Mouse (Mus musculus) hindbrain, embryonic 12.5 days (tissue): ENCODE results near the gene Hdgfl1. TPM values are rescaled to one million over a fixed set of nuclear protein-coding genes. Genes with fewer than 3 reads are reported as not detected.

Experiments used
- ATAC-seq: fragments of 200-750 bp; cut with Nextera tagmentation; 2 replicates; pipeline ENCODE4 v1.8.0; 2017; ENCODE audit warnings: moderate TSS enrichment; ENCODE audit not compliant: low FRiP score
- H3K27ac ChIP-seq: fragments of 300-500 bp; sonication (generic); 2 replicates; pipeline ENCODE4 v1.5.1; 2016; ENCODE audit warnings: mild to moderate bottlenecking
- H3K27me3 ChIP-seq: fragments of 300-500 bp; sonication (generic); 2 replicates; pipeline ENCODE4 v1.6.1; 2016; ENCODE audit warnings: mild to moderate bottlenecking
- H3K36me3 ChIP-seq: fragments of 300-500 bp; sonication (generic); 2 replicates; pipeline ENCODE4 v1.6.1; 2016; ENCODE audit warnings: mild to moderate bottlenecking
- H3K4me1 ChIP-seq: fragments of 300-500 bp; sonication (generic); 2 replicates; pipeline ENCODE4 v1.6.1; 2016
- H3K4me2 ChIP-seq: fragments of 300-500 bp; sonication (generic); replicated peaks from 2 replicates; pipeline ENCODE4 v1.6.1; 2016; ENCODE audit warnings: mild to moderate bottlenecking
- H3K4me3 ChIP-seq: fragments of 300-500 bp; sonication (generic); 2 replicates; pipeline ENCODE4 v1.5.1; 2016; ENCODE audit warnings: mild to moderate bottlenecking
- H3K9ac ChIP-seq: fragments of 300-500 bp; sonication (generic); 2 replicates; pipeline ENCODE4 v1.6.1; 2016; ENCODE audit warnings: mild to moderate bottlenecking, moderate library complexity
- H3K9me3 ChIP-seq: fragments of 300-500 bp; sonication (generic); replicated peaks from 2 replicates; pipeline ENCODE4 v1.6.1; 2016; ENCODE audit warnings: mild to moderate bottlenecking
- WGBS: fragments of 180-500 bp; shearing (Covaris S2); methylation state at CpG from one replicate; pipeline ENCODE4 v1.1.7; 2016; 5-methylcytosine and 5-hydroxymethylcytosine counted together
- polyA plus RNA-seq: library from polyadenylated mRNA; unstranded; fragments of >200 nt; fragmentation: Nextera tagmentation; extraction: Ambion mirVana; gene quantifications from 2 replicates; pipeline ENCODE4 v1.2.1, GENCODE M21; 2016

The Hdgfl1 gene
- polyA plus RNA-seq, result not detected in 2 replicates

DNA sequence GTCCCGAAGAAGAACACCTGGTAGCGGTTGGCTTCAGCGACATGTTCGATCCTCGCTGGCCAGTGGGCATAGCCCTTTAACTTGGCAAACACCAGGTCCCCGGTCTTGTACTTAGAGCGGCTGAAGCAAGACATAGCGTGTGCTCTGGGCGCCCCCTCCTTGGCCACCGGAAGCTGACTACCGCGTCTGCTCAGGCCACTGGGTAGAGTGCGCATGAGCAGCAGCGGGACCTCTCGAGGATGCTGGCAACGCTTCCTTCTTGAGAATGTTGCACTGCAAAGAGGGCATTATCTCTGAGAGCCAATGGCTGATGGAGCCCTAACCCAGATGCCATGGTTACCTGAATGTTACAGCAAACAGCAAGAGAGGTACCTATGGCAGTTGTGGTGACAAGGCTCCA lies at the start of gene Hdgfl1:
Hdgfl1 (minus strand) TSS at position 211 of the 400 bp plus-strand sequence.
- H3K9me3 ChIP-seq, result no peaks in the 10 kb centered on the region
- H3K4me3 ChIP-seq, result no peak within 1 kb of the TSS
- ATAC-seq, result no peak
- H3K9ac ChIP-seq, result no peak within 1 kb of the TSS
- WGBS, result 95% methylated on average over 16 of the region's 16 CpGs
- no peak within 1 kb of the TSS for H3K4me2 ChIP-seq
- no peaks in the 10 kb centered on the region for H3K4me1 ChIP-seq
- H3K27me3 ChIP-seq, result no peaks in the 10 kb centered on the region
- no peak within 1 kb of the TSS for H3K27ac ChIP-seq
- no peaks in the 10 kb centered on the region for H3K36me3 ChIP-seq

DNA sequence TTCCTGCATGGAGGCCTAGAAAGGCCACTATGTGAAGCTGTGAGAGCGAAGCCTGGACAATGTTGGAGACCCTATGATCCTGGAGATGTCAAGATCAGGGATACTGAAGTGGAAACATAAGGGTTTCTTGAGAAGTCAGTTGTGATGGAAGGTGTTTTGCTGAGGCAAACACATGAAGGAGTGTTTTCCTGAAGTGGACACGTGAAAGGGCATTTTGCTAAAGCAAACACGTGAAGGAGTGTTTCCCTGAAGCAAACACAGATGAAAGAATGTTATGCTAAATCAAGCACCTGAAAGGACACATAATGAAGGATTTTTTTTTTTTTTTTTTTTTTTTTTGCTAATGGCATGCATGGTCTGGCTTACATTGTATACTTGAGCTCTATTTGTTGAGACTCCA lies 25.5 kb upstream of the Hdgfl1 start:
- H3K9me3 ChIP-seq, result no peaks in the 10 kb centered on the region
- H3K4me2 ChIP-seq, result no peak overlapping the region
- H3K27me3 ChIP-seq, result no peaks in the 10 kb centered on the region
- no peaks in the 10 kb centered on the region for H3K36me3 ChIP-seq
- no peaks in the 10 kb centered on the region for H3K4me1 ChIP-seq
- no peak overlapping the region for H3K4me3 ChIP-seq
- no peak for ATAC-seq
- no peak overlapping the region for H3K9ac ChIP-seq
- WGBS, result 83% methylated on average over 3 of the region's 3 CpGs
- H3K27ac ChIP-seq, result no peak overlapping the region

DNA sequence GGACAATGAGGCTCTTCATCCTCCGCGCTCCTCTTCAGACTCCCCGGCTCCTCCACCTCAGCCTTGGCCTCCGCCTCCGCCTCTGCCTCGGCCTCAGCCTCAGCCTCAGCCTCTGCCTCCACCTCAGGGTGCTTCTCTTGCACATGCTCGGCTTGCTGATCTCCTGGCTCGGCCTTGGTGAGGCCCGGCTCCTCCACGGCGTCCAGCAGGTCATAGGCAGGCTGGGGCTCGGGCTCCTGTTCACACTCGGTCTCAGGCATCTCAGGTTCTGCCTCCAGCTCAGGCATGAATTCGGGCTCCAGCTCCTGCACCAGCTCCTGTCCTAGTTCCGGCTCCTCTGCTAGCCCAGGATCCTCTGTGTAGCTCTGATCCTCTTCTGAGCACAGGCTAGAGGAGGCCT lies 541 bp downstream of the Hdgfl1 start:
- Histone ChIP-seq H3K4me3 (no peak overlapping the region), H3K4me2 (no peak overlapping the region), H3K9ac (no peak overlapping the region), H3K27ac (no peak overlapping the region), H3K27me3 (no peaks in the 10 kb centered on the region), H3K9me3 (no peaks in the 10 kb centered on the region), H3K4me1 (no peaks in the 10 kb centered on the region), H3K36me3 (no peaks in the 10 kb centered on the region)
- ATAC-seq, result no peak
- WGBS, result 97% methylated on average over 15 of the region's 15 CpGs

DNA sequence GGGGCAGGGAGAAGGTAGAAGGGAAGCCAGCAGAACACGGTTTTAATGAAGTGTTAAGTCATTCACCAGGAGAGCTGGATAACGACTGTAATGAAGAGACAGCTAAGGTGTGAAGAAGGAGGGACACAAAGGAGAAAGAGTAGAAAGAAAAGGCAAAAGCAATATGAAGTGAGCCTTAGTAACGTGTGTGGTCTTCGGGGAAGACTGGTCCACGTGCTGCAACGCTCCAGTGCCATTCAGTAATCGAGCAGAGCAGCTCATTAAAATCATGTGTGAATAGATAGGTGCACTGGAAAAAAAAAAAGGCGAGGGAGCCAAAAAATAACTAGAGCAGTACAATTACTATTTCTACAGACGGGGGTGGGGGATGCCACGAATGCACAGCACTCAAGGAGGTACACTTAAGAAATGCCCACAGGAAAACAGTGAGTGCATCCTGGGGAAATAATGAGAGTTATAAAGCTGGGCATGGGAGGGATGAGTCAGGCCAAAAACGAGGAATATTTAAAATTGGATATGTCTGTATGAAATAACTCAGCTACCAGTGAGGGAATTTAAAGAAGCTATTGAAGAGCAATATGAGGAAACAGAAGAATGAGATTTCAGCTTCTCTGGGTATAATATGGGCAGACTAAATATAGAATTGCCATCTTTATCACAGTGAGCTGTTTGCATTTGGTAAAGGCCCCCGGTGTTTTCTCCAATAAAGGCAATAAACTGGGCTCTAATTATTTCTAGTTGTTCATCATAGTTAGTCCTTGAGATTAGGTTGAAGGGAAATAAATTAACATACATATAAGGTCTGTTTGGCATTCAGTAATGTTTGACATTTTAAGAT lies 7.8 kb downstream of the Hdgfl1 start:
- no peak for ATAC-seq
- Histone ChIP-seq H3K9me3 (no peaks in the 10 kb centered on the region), H3K27me3 (no peaks in the 10 kb centered on the region), H3K4me2 (no peak overlapping the region), H3K36me3 (no peaks in the 10 kb centered on the region), H3K4me1 (no peaks in the 10 kb centered on the region), H3K4me3 (no peak overlapping the region), H3K27ac (no peak overlapping the region), H3K9ac (no peak overlapping the region)
- 73% methylated on average over 12 of the region's 12 CpGs for WGBS

DNA sequence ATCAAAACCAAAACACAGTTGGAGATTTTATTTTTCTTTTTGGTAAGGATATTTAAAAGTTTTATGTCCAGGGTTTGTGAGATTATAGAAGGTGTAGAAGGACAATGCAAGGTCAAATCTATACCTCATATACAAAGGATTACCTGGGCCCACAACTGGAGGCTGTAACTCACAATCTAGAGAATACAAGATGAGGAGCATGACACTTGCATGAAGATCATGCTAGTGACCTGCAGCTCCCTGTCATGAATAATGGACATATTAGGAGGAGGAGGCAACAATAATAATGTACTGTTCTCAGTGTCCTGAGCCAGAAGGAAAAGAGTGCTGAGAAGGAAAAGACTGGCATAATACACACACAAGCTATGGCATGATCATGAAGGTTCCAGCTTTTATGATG lies 17.1 kb downstream of the Hdgfl1 start:
- Histone ChIP-seq H3K4me1 (peaks cover 4% of the 10 kb centered on the region; the same call in 1 of the 2 replicates), H3K36me3 (no peaks in the 10 kb centered on the region), H3K9ac (no peak overlapping the region), H3K4me2 (no peak overlapping the region), H3K4me3 (no peak overlapping the region), H3K27ac (peak overlapping the region; percentile 48; the same call in 1 of the 2 replicates), H3K27me3 (no peaks in the 10 kb centered on the region), H3K9me3 (no peaks in the 10 kb centered on the region)
- peak; percentile 22; the same call in 1 of the 2 replicates for ATAC-seq

DNA sequence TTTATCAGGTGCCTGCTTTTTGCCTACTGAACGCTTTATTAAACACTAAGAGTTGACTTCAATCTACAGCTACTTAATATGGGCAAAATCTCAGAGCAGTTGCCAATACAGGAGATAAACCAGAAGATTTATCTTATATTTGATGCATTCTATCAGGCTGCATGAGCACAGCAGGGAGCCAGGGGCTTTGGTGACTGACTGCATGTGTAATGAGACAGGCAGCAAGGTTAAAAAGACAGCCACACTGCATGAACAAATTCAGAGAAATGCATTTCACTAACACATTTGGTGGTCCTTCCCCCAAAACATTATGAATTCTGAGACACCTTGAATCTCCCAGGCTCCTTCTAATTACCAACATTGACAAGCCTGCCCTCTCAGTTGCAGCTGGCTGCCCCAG lies 17.6 kb downstream of the Hdgfl1 start:
- peak; percentile 73 for ATAC-seq
- no peaks in the 10 kb centered on the region for H3K9me3 ChIP-seq
- 83% methylated on average over 1 of the region's 1 CpGs for WGBS
- H3K4me1 ChIP-seq, result peaks cover 4% of the 10 kb centered on the region; the same call in 1 of the 2 replicates
- H3K4me2 ChIP-seq, result no peak overlapping the region
- H3K9ac ChIP-seq, result no peak overlapping the region
- H3K36me3 ChIP-seq, result no peaks in the 10 kb centered on the region
- no peaks in the 10 kb centered on the region for H3K27me3 ChIP-seq
- no peak overlapping the region for H3K4me3 ChIP-seq
- H3K27ac ChIP-seq, result peak overlapping the region; percentile 48

DNA sequence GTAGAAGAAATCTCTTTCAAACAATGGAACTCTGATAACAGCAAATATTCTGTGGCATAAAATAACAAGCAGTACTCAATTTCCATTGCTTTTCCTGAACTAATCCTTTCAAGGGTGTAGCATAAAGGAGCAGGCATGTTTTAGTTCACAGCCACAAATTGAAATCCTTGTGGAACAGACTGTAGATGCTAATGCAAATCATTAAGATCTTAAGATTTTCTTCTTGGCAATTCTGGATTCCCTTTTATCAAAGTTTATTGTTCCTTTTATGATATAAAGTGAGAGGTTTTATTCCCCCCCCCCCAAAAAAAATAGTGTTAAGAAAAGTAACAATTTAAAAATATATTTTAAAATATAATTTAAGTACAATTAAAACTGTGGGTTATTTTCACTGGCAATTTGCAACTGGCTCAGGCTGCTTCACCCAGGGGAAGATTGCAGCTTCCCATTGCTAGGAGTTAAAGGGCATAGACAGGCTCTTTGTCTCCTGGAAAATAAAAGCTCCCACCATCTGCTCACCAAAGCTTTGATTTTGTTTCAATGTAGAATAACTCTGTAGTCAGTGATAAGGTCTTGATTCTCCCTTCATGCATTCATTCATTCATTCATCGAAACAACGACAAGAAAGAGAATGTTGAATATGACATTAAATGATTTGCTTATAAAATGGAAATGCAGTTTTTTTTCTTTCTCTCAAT lies 24.1 kb downstream of the Hdgfl1 start:
- H3K27ac ChIP-seq, result peak overlapping the region; percentile 65
- no peak overlapping the region for H3K9ac ChIP-seq
- H3K4me2 ChIP-seq, result no peak overlapping the region
- WGBS, result 29% methylated on average over 2 of the region's 2 CpGs
- H3K4me1 ChIP-seq, result peaks cover 8% of the 10 kb centered on the region; the same call in 1 of the 2 replicates
- ATAC-seq, result peak; percentile 81
- H3K36me3 ChIP-seq, result no peaks in the 10 kb centered on the region
- no peaks in the 10 kb centered on the region for H3K27me3 ChIP-seq
- H3K9me3 ChIP-seq, result no peaks in the 10 kb centered on the region
- no peak overlapping the region for H3K4me3 ChIP-seq

DNA sequence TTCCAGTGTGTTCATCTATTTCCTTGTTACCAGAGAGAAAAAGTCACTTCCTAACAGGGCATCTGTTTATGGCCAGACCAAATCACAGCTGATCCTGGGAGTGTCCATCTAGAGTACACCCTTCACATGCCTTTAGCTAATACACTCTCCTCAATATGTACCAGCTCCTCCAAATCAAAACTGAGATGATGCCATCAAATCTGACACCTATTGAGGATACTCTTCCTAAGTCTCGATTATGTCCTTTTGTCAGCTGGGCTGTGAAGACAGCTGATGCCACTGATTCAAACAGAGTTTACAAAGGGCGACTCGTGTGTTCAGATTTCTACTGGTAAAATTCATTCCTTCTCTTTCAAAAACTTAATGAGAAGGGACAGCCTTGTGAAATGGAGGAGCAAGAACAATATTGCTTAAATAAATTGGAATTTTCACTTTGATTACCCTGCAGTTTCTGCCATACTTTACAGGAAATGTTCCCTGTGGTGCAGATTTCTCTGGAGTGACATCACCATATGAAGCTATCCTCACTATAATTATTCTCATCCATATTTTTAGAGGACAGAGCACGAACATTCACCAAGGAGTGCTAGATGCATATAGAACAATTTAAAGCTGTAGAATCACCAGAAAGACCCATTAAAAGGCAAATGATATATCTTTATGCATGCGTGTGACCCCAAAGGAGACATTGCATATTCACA lies 24.8 kb downstream of the Hdgfl1 start:
- Histone ChIP-seq H3K4me2 (no peak overlapping the region), H3K9ac (no peak overlapping the region), H3K4me3 (no peak overlapping the region), H3K4me1 (peaks cover 8% of the 10 kb centered on the region; the same call in 1 of the 2 replicates), H3K27me3 (no peaks in the 10 kb centered on the region), H3K9me3 (no peaks in the 10 kb centered on the region), H3K27ac (peak overlapping the region; percentile 65), H3K36me3 (no peaks in the 10 kb centered on the region)
- 49% methylated on average over 5 of the region's 5 CpGs for WGBS
- peak; percentile 64 for ATAC-seq

DNA sequence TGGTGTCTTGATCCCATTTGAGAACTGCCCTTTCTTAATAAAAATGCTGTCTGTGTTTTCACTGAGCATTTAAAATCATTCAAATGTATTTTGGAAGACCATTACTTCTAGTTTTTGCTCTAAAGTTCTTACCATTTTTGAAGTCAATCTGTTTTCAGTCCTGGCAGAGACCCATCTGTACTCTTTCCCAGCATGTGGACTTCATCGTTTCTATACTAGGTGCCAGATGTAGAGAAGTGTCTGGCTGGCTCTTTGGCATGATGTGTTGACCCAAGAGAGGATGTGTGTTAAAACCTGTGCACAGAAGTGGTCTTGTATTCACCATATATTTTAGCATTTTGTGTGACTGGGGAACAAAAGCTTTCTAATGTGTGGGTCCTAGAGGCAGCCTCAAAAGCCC lies 25.9 kb downstream of the Hdgfl1 start:
- WGBS, result 78% methylated on average over 1 of the region's 1 CpGs

DNA sequence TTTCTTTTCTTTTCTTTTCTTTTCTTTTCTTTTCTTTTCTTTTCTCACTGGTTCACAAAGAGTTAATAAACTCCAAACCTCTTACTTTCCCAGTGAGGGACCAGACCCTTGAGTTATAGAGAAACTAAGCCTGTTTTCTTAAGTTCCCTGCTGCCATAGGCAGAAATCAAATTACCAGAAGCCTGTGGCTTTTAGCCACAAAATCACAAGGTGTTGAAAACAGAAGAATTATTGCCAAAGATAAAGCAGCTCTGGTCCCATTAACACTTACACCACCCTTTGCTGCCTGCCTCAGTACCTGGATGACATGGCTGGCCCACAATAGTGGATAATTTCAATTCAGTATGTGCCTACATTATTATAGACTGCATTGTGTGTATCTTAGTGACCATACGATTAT lies 35.0 kb downstream of the Hdgfl1 start:
- H3K9ac ChIP-seq, result no peak overlapping the region
- 63% methylated on average over 1 of the region's 1 CpGs for WGBS
- ATAC-seq, result no peak
- no peaks in the 10 kb centered on the region for H3K36me3 ChIP-seq
- no peak overlapping the region for H3K4me2 ChIP-seq
- H3K4me1 ChIP-seq, result no peaks in the 10 kb centered on the region
- H3K4me3 ChIP-seq, result no peak overlapping the region
- no peak overlapping the region for H3K27ac ChIP-seq
- no peaks in the 10 kb centered on the region for H3K9me3 ChIP-seq
- no peaks in the 10 kb centered on the region for H3K27me3 ChIP-seq

More for the DNA sequence above, 25.9 kb downstream of the Hdgfl1 start:
- H3K27ac ChIP-seq, result no peak overlapping the region
- H3K4me1 ChIP-seq, result peaks cover 8% of the 10 kb centered on the region; the same call in 1 of the 2 replicates
- no peak for ATAC-seq
- no peaks in the 10 kb centered on the region for H3K36me3 ChIP-seq
- H3K4me2 ChIP-seq, result no peak overlapping the region
- H3K27me3 ChIP-seq, result no peaks in the 10 kb centered on the region
- H3K9ac ChIP-seq, result no peak overlapping the region
- no peaks in the 10 kb centered on the region for H3K9me3 ChIP-seq
- no peak overlapping the region for H3K4me3 ChIP-seq

DNA sequence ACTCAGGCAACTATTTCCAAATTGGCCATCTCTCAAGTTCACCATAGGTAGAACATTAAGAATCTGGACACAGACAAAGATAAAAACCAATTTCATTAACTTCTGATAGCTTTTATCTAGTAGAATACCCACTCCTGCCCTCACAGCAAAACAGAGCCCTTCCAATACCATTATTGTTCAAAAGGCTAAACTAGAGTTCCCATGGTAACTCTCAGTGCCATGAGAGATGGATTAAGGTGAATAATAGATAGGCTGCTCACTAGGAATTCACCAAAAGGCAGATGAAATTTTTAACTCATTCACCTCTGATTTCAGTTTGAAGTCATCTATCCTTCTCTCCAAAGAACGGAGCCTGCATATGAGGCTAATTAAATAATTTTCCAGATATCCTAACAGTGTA lies 45.7 kb downstream of the Hdgfl1 start:
- Histone ChIP-seq H3K36me3 (no peaks in the 10 kb centered on the region), H3K9ac (no peak overlapping the region), H3K27me3 (no peaks in the 10 kb centered on the region), H3K4me1 (no peaks in the 10 kb centered on the region), H3K27ac (no peak overlapping the region), H3K9me3 (no peaks in the 10 kb centered on the region), H3K4me3 (no peak overlapping the region), H3K4me2 (no peak overlapping the region)
- WGBS, result 86% methylated on average over 1 of the region's 1 CpGs
- no peak for ATAC-seq

DNA sequence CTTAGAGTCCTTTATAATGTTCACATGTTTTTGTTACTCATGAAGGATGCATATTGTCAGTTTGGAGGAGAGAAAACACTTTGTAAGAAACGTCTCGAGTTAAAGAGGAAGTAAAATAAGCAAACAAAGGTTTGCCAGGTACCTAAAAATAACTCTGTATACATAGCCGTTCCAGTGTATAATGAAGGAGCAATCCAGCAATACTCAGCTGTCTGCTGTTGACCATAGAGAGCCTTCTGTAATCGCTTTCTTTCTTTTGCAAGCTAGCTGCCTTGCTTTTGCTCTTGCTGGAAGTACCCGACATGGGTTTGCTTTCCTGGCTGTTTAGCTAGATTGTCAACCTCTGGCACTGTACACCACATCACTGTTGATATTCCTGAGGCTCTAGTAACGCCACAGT lies 48.6 kb downstream of the Hdgfl1 start:
- peak; percentile 54; the same call in 1 of the 2 replicates for ATAC-seq
- no peaks in the 10 kb centered on the region for H3K27me3 ChIP-seq
- 65% methylated on average over 6 of the region's 6 CpGs for WGBS
- peak overlapping the region; percentile 52; the same call in 1 of the 2 replicates for H3K27ac ChIP-seq
- no peaks in the 10 kb centered on the region for H3K9me3 ChIP-seq
- no peaks in the 10 kb centered on the region for H3K4me1 ChIP-seq
- H3K36me3 ChIP-seq, result no peaks in the 10 kb centered on the region
- H3K4me2 ChIP-seq, result no peak overlapping the region
- no peak overlapping the region for H3K4me3 ChIP-seq
- H3K9ac ChIP-seq, result no peak overlapping the region
